Mouse (Mus musculus) adrenal gland, postnatal 14 days (tissue): ENCODE measurements around the gene Gm4846. TPM values are rescaled to one million over a fixed set of nuclear protein-coding genes. Genes with fewer than 3 reads are reported as not detected.
"Not testable (repeated sequence)": the region's sequence is repeated elsewhere in the genome, so short reads cannot be mapped to it uniquely, and the experiment has no call there.

Source experiments
- DNase-seq: peaks from one replicate; pipeline ENCODE4 v3.0.0; 2021; ENCODE audit warnings: mixed read lengths
- long read RNA-seq, 2 experiments: library from polyadenylated mRNA; stranded (forward); transcript quantifications; one replicate each; pipeline ENCODE4 v2.0.0; 2021
- total RNA-seq: library from RNA; stranded (reverse); gene quantifications from 2 replicates; pipeline ENCODE4 v1.2.3, GENCODE M21; 2021

Gene Gm4846
- not detected in 2 replicates for total RNA-seq
- long read RNA-seq, experiment 1, result 0 reads
- long read RNA-seq, experiment 2, result 0 reads

DNA sequence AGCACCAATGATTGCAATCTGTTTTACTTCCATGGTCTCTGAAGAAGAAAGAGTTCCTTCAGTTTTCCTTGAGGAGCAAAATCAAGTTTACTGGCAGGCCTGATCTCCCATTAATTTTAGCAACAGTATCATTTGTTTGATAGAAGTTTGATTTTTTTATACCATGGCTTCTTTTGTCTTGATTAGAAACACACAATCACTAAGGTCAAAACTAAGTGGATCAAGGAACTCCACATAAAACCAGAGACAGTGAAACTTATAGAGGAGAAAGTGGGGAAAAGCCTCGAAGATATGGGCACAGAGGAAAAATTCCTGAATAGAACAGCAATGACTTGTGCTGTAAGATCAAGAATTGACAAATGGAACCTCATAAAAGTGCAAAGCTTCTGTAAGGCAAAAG is at the start of gene Gm4846:
Gm4846 (minus strand) TSS at position 101 of the 400 bp plus-strand sequence.
- not testable (repeated sequence) for DNase-seq

DNA sequence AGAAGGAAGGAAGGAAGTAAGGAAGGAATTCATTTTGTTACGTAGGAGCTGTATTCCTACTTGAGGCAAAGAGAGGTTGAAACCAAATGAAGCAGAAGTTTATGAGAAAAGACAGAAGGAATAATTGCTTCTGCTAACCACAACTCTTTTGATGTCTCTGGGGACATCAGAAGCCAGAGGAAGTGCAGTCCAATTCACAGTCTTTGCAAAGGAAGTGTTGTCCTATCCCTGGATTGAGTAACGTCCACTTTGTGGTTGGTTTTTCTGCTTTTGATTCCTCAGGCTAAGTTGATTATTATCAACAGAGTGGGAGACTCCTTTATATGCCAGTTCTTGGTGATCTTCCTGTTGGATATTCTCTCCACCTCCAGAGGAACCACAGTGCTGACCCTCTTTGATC is 34.1 kb upstream of the Gm4846 start:
- DNase-seq, result not testable (repeated sequence)

DNA sequence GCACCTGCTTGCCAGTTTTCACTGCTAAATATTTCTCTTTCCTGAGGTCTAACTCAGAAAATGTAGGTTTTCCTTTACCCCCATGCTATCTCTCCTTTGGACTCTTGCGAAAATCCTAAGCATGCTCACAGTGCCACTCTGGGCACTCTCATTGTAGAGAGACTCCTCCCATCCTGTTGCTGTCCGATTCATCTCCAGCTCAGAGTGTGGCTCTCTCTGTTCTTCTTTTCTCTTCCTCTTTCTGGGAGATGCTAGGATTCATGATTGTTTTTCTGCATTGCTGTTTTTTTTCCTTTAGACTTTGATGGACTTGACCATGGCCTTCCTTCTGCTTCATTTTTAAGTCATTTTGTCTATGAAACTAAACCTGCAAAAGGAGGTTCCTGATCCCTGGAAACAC is 27.3 kb upstream of the Gm4846 start:
- not testable (repeated sequence) for DNase-seq

DNA sequence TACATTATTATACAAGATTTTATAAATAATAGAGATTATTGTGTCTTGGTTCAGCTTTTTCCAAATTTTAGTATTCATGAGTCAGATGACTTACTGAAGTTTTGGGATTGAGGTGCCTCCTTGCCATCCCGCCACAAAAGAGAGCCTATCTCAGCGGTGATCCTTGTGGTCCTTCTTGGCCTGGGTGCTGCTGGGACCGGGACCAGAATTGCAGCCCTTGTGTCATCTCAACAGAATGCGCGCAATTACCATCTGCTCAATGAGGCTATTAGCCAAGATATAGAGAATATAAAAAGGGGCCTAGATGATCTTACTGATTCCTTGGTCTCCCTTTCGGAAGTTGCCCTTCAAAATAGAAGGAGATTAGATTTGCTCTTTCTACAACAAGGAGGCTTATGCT is 22.2 kb upstream of the Gm4846 start:
- not testable (repeated sequence) for DNase-seq

DNA sequence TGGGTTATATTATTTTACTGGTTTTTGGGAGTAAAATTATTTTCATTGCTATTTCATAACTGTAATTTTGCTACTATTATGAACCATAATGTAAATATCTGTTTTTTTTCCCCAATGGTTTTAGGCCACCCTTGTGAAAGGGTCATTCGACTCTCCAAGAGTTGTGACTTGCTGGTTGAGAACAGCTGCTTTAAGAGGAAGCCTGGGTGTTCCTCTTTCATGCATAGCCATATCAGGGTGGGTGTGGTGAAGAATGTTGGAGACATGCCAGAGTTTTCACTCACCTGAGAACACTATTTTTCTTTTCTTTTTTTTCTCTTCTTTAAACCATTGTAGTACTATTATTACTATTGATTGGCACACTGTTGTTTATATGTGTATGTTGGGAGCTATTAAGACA is 19.2 kb upstream of the Gm4846 start:
- DNase-seq, result no peak

DNA sequence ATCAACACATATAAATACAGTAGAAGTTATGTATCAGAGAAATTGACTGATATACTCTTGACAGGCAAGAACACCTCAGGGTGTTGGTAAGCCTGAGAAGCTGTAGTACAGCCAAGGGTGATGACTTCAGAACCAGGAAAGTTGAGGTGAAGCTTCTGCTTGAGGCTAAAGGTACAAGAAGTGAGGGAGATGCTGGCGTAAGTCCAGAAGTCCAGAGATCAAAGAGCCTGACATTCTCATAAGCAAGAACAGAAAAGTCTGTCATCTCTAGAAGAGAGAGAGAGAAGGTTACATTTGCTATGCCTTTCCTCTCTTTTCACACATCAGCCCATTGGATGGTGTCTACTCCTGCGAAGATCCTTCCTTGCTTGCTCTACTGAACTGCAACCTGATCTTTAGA is 6.8 kb upstream of the Gm4846 start:
- DNase-seq, result not testable (repeated sequence)

DNA sequence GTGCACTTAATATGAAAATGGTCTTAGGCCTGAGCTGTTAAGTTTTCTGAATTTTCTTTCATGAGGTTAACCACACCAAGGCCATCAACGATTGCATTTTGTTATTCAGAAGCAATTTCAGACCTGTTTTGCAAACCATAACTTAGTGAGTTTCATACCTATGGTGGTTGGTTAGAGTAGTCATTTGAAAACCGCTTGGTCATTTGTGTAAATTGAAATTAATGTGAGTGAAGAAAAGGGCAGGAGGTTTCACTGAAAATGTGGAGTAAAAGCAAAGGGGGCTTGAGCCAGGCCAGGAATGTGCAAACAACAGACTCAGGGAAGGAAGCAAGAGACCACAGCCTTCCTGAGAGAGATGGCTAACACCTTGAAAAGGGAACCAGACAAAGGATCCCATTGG is 17.9 kb downstream of the Gm4846 start:
- no peak for DNase-seq

DNA sequence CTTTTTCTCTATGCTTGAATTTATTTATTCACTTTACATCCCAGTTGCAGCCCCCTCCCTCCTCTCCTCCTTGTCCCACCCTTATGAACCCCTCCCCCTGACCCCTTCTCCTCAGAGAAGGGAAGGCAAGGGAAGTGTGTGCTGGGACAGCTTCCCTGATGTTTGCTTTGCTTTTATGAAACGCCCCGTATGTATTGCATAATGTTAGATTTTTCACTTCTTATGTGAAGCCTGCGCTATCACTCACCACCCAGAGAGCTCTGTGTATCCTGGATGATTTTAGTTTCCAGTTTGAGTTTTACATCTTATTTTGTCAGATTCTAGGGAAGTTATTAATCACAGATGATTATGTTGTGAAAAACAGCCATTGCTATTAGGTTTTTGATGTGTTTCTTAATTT is 30.2 kb downstream of the Gm4846 start:
- no peak for DNase-seq

DNA sequence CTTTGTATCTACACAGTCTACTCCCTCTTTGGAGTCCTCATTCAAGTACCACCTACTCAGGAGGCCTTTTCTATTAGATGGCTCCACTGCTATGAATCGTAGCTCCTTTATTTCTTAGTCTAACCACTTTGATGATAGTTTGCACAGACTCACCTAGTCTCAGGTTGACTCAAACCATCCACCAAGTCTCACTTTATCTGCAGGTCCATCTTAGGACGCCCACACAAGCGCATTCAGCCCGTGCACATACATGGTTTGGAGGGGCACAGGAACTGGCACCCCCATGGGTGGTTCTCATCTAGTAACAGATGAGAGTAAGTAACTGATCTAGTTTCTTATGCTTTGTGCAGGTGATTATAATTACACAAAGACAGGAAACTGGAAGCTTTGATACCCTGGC is 34.8 kb downstream of the Gm4846 start:
- no peak for DNase-seq

DNA sequence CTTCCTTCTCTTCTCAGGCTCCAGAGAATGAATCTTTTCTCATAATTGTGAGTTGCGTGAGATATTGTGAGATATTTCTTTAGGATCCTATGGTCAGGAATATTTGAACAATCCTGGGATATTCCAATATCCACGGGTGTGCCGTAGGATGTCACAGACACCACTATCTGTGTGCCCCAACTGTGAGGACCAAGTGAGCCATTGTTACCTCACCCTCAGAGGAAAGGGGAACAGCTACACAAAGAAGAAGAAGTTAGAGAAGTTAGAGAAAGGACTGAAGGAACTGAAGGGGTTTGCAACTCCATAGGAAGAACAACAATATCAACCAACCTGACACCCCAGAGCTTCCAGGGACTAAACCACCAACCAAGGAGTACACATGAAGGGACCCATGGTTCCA is 55.4 kb downstream of the Gm4846 start:
- no peak for DNase-seq

DNA sequence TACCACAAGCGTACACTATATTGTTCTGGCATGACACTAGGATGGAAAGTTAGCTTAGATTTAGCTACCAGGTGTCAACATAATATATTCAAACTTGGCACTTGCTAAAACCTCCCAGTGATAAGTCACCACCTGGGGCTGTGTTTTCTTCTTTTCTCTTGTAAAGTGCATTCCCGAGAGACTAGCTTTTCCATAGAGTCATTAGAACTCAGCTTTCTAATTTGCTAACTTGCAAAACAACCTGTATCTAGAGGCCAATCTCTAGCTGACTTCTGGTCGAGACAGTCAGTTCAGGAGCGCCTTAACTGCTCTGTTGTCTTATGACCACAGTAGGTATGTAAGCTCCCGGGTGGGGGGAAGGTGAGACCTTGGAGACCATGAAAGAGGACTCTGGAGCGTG is 58.0 kb downstream of the Gm4846 start:
- DNase-seq, result no peak

Other genes with a start within 250 kb of the Gm4846 start
- 3.3 and 4.5 TPM in 2 replicates for gene Ildr2, start 243.4 kb downstream of the Gm4846 start, total RNA-seq
- 18.1 and 19.1 TPM in 2 replicates for gene Tada1, start 118.5 kb downstream of the Gm4846 start, total RNA-seq
- gene Pogk, start 87.7 kb downstream of the Gm4846 start, total RNA-seq, result 31.5 and 35.1 TPM in 2 replicates
- not detected in 2 replicates for gene Gm4847, start 150.1 kb upstream of the Gm4846 start, total RNA-seq
- not detected in 2 replicates for gene Fmo9, start 184.3 kb upstream of the Gm4846 start, total RNA-seq